In genomic region chrX:111463565-111464093, GRCm38 (mm10) we compare ENCODE assay signal across 8 mouse cellular contexts.
DNase-seq lines count a peak whose midpoint lies in the region; ATAC-seq and TF ChIP-seq lines count a peak whose summit lies in the region.

No protein-coding gene starts in this region.

- no peaks in the 10 kb centered on the region for H3K27me3 ChIP-seq in heart, embryonic 10.5 days (ENCODE audit: insufficient read depth, poor library complexity, severe bottlenecking)
- no peaks in the 10 kb centered on the region for H3K27me3 ChIP-seq in testis, adult 2 months (ENCODE audit: control insufficient read depth, insufficient read depth, low read length)
- H3K27me3 ChIP-seq in liver, embryonic 11.5 days (replicated peaks; ENCODE audit: control insufficient read depth, insufficient read depth, low read length), result no peaks in the 10 kb centered on the region
- no peaks in the 10 kb centered on the region for H3K27me3 ChIP-seq in stomach, postnatal 0 days (ENCODE audit: control insufficient read depth, insufficient read depth, low read length)

- no peaks in the 10 kb centered on the region for H3K4me1 ChIP-seq in heart, embryonic 10.5 days
- H3K4me1 ChIP-seq in testis, adult 2 months (ENCODE audit: control insufficient read depth, insufficient read depth, low read length), result no peaks in the 10 kb centered on the region
- no peaks in the 10 kb centered on the region for H3K4me1 ChIP-seq in liver, embryonic 11.5 days (replicated peaks; ENCODE audit: control insufficient read depth, insufficient read depth, low read length)
- H3K4me1 ChIP-seq in stomach, postnatal 0 days (replicated peaks; ENCODE audit: control insufficient read depth, insufficient read depth), result no peaks in the 10 kb centered on the region

- peak overlapping the region; percentile 68 for H3K4me3 ChIP-seq in heart, embryonic 10.5 days
- peak overlapping the region; percentile 86 for H3K4me3 ChIP-seq in testis, adult 2 months (ENCODE audit: control insufficient read depth, low read depth, low read length)
- H3K4me3 ChIP-seq in liver, embryonic 11.5 days (ENCODE audit: low read depth, low read length), result peak overlapping the region; percentile 67
- peak overlapping the region; percentile 52 for H3K4me3 ChIP-seq in stomach, postnatal 0 days (ENCODE audit: low read depth, low read length)

- TF ChIP-seq CTCF in testis, adult 2 months (IDR thresholded peaks at IDR 0.05; ENCODE audit: control insufficient read depth, insufficient read depth, insufficient replicate concordance, low read depth, low read length), result no peak
- no peak for TF ChIP-seq CTCF in stomach, postnatal 0 days (IDR thresholded peaks at IDR 0.05; ENCODE audit: low read depth)

- peak overlapping the region; percentile 64 for H3K4me2 ChIP-seq in liver, embryonic 11.5 days
- H3K4me2 ChIP-seq in stomach, postnatal 0 days (replicated peaks; ENCODE audit: low read depth), result peak overlapping the region; percentile 76

- intact Hi-C loops in heart, postnatal 14 days (cut with DNase I), result no loop called here

- TF ChIP-seq EP300 in stomach, postnatal 0 days (optimal IDR thresholded peaks at IDR 0.05), result no peak

- no peak for TF ChIP-seq POLR2A in testis, adult 2 months (IDR thresholded peaks at IDR 0.05; ENCODE audit: control insufficient read depth, low read depth, low read length)

- peak overlapping the region; percentile 87 for H3K27ac ChIP-seq in heart, embryonic 10.5 days
- H3K27ac ChIP-seq in testis, adult 2 months (ENCODE audit: control insufficient read depth, insufficient read depth, low read depth, low read length), result peak overlapping the region; percentile 53
- H3K27ac ChIP-seq in liver, embryonic 11.5 days (ENCODE audit: low read depth, low read length), result no peak overlapping the region
- no peak overlapping the region for H3K27ac ChIP-seq in stomach, postnatal 0 days (replicated peaks)

- 0 out of 2 replicates have a peak overlapping the region, but pooled peaks have one; percentile 73 for H3K9ac ChIP-seq in liver, embryonic 11.5 days (ENCODE audit: low read depth, low read length)
- peak overlapping the region; percentile 55; the same call in 1 of the 2 replicates for H3K9ac ChIP-seq in stomach, postnatal 0 days (ENCODE audit: low read length)

- peak; percentile 27 for ATAC-seq in liver, embryonic 11.5 days (replicated peaks; ENCODE audit: low FRiP score)
- ATAC-seq in stomach, postnatal 0 days (ENCODE audit: low FRiP score, low TSS enrichment), result no peak

- DNase-seq in heart, embryonic 10.5 days (ENCODE audit: low spot score), result no peak
- no peak for DNase-seq in heart, postnatal 14 days
- no peak for DNase-seq in testis, postnatal 14 days (ENCODE audit: low spot score)
- no peak for DNase-seq in liver, embryonic 11.5 days (ENCODE audit: low spot score)
- DNase-seq in stomach, postnatal 0 days (ENCODE audit: low spot score), result no peak
- no peak for DNase-seq in cerebellum, postnatal 14 days
- DNase-seq in cerebellum, postnatal 10 days, result no peak

- no peaks in the 10 kb centered on the region for H3K9me3 ChIP-seq in heart, embryonic 10.5 days
- H3K9me3 ChIP-seq in liver, embryonic 11.5 days (ENCODE audit: control insufficient read depth, low read length), result no peaks in the 10 kb centered on the region
- H3K9me3 ChIP-seq in stomach, postnatal 0 days (ENCODE audit: control insufficient read depth, low read length), result no peaks in the 10 kb centered on the region

- no peaks in the 10 kb centered on the region for H3K36me3 ChIP-seq in heart, embryonic 10.5 days
- H3K36me3 ChIP-seq in testis, adult 2 months (ENCODE audit: control insufficient read depth, insufficient read depth, low read length), result no peaks in the 10 kb centered on the region
- H3K36me3 ChIP-seq in liver, embryonic 11.5 days (ENCODE audit: control insufficient read depth, insufficient read depth, low read length), result no peaks in the 10 kb centered on the region
- no peaks in the 10 kb centered on the region for H3K36me3 ChIP-seq in stomach, postnatal 0 days (ENCODE audit: control insufficient read depth, insufficient read depth, low read length)

- 23% methylated on average over 11 of the region's 12 CpGs for WGBS in heart, embryonic 10.5 days
- 14% methylated on average over 12 of the region's 12 CpGs for WGBS in liver, embryonic 11.5 days
- 24% methylated on average over 12 of the region's 12 CpGs for WGBS in stomach, postnatal 0 days

Comparison
In these comparisons a context has a peak if more than half of its experiments do, and no peak if none do; other contexts are left out.
1. H3K27ac ChIP-seq: peak in heart, embryonic 10.5 days (single experiment) and testis, adult 2 months (single experiment); none in liver, embryonic 11.5 days (single experiment) and stomach, postnatal 0 days (single experiment).
2. Peak in every context shown above with its lines, with median percentiles within 50 percentile points of each other: H3K4me3 ChIP-seq.